Mouse (Mus musculus) c-Kit-negative CD71-positive TER-119-positive erythroid progenitor cells, embryonic 14.5 days (primary cell): ENCODE measurements around the gene Vezf1.
"Not testable (repeated sequence)": the region's sequence is repeated elsewhere in the genome, so short reads cannot be mapped to it uniquely, and the experiment has no call there.

ENCODE experiments used
- DNase-seq: peaks from one replicate; pipeline ENCODE4 v3.0.0-alpha.2; 2013; ENCODE audit warnings: low read depth, low spot score

The Vezf1 gene

DNA sequence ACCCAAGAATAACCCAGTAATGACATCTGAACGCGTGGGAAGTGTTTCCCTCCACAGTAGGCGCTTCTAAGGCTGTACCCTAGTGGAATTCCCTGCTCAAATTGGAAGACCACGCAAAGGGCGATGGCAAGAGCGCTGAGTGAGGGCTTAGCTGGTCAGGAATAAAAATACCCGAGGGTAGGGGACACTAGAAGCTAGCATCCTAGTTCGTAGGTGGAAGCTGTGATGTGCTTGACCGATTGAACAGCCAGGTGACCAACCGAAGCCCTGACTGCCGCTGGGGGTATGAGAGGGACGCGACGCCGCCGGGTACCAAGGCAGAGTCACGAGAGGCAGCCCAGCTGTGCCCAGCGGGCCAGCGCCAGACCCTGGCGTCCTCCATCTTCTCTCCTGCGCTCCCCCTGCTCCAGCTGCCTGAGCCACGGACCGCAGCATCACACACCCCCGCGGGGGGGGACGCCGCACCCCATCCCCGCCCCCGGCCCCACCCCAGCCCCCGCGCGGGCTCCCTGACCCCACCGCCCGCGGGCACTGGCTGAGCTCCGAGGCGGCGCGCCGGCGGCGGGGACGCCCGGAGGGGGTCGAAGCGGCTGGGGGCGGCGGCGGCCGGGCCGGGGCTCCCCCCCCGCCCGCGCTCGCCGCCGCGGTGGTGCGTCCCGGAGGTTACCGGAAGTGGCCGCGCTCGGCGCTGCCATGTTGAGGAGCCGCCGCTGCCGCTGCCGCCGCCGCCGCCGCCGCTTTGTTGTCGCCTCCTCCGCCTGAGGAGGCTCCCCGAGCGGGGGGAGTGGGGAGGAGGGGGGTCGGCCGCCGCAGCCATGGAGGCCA lies at the start of gene Vezf1:
Gene Vezf1 (plus strand): TSS at position 694 of the 825 bp plus-strand sequence.
- peak; percentile 70 for DNase-seq

GRCm38 (mm10) chr11:88023933-88024332 lies 44.1 kb upstream of the Vezf1 start:
- no peak for DNase-seq

DNA sequence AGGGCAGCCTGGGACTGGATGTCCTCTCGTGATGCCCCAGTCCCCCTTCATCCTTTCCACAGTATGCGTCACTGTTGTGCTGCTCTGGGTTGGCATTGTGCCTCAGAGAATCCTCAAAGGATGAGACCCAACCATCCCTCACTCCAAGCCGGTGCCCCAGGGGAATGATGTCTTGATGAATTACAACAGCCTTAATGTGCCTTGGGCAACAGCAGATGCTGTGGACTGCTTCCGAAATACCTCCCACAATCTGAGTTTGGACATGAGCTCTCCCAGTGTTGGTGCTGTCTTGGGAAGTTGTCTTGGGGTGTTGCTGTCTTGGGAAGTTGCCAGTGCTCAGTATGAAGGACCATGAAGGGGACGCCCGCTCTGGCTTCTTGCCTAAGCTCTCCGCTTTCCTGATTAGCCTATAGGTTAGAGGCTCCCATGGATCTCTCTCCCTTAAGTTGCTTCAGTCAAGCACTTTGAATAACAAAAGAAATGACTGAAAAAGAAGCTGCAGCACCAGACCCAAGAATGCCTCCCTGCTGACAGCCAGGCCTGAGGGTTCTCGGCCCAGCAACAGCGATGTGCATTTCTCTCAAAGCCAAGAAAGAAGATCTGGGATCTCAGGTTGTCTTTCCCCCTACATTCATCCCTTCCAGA lies 40.6 kb upstream of the Vezf1 start:
- no peak for DNase-seq

DNA sequence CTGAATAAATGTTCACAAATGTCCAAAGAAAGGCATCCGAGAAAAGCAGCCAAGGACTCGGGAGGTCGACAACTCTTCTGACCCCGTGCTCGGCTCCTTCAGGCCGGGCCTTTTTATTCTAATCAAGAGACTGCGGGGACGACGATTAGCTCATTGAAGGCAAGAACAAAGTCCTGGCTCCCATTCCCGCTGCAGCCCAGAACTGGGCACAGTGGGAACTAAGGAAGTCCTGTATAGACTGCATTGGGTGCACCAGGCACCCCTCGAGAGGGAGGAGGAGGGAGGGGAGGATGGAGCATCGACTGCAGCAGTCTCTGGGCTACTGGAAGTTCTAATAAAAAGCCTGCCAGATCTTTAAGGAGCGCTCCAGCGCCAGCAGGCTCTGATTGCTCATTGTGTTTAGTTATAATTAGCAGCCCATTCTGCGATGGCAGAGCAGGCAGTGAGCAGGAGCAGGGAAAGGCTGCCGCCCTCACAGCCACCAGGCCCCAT lies 39.8 kb upstream of the Vezf1 start:
- no peak for DNase-seq

GRCm38 (mm10) chr11:88030219-88030618 lies 37.9 kb upstream of the Vezf1 start:
- no peak for DNase-seq

DNA sequence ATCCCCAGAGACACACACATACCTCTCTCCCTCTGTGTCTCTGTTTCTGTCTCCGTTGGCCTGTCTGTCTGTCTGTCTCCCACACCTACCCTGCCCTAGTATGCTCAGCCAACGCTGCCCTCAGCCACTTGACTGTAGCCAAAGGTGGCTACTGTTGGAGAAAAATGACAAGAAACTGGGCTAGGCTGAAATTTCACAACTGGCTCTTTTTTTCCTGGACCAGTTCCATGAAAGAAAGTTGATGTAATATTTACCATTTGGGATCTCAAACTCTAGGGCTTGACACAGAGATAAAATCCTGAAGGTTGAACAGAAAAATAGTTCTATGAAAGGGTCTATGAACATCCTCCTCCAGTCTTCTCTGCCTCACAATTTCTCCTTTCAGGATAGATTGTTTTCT lies 37.2 kb upstream of the Vezf1 start:
- no peak for DNase-seq

GRCm38 (mm10) chr11:88031753-88032152 lies 36.3 kb upstream of the Vezf1 start:
- no peak for DNase-seq

DNA sequence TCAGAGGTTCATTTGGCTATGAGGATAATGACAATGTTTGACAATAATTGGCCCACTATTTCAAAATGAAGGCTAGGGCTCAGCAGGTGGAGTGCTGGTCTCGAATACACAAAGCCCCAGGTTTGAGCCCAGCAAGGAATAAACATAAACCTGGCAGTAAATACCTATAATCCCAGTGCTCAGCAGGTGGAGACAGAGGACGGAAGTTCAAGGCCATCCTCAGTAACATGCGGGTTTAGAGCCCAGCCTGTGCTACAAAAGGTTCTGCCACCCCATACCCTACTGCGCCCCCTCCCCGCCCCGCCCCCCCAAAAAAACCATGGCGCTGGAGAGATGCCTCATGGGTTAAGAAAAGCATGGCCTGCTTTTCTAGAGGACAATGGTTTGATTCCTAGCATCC lies 32.1 kb upstream of the Vezf1 start:
- DNase-seq: no peak

DNA sequence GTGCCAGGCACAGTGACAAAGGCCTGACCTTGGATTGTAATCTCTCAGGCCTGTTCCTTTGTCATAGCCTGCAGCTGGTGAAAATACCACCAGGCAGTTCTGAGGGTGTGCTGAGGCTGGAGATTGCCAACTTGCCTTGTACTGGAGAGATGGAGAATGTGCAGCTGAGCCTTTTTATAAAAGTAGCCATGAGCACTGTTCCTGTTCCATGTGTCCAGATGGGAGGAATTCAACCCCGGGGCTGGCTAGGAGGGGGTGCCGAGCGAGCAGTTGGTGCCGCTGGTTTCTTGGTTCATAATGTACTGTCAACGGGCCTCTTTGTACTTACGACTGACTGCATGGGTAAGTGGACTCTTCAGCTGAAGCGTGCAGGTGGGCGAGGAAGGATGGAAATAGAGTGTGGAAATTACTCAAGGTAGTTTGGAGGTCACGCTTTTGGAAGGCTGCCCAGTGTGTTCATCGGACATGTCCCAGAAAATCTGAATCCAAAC lies 31.3 kb upstream of the Vezf1 start:
- DNase-seq: no peak

DNA sequence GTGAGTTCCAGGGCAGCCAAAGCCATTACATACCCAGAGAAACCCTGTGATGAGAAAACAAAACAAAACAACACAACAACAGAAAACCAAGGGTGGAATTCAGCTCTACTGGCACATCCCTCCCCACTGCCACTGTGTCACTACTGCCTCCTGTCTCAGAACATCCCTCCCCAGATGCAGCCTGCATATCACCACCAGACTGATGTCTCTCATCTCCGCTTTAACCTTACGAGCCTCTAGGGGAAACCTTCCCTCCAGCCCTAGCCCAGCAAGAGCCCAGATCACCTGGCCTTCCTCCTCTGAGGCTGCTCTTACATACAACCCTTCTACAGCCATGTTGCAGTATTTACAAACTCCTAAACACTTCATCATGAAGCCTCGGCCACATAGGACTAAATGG lies 30.7 kb upstream of the Vezf1 start:
- DNase-seq: no peak

DNA sequence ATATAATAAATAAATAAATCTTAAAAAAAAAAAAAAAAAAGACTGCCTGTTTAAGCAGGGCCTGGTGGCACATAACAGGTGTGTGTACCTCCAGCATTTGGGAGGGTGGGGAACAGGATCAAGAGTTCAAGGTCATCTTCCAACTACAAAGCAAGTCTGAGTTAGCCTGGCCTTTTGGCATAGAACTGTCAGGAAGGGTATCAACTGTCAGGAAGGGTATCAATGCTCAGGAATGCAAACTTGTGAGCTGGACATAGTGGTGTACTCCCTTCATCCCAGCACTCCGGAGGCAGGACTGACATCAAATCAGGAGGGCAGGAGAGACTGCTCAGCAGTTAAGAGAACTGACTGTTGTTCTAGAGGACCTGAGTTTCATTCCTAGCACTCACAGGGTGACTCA lies 29.0 kb upstream of the Vezf1 start:
- no peak for DNase-seq

- no peak for DNase-seq
These were observed 23.8 kb upstream of the Vezf1 start for GRCm38 (mm10) chr11:88044314-88044713.

GRCm38 (mm10) chr11:88045159-88045558 lies 22.9 kb upstream of the Vezf1 start:
- not testable (repeated sequence) for DNase-seq

DNA sequence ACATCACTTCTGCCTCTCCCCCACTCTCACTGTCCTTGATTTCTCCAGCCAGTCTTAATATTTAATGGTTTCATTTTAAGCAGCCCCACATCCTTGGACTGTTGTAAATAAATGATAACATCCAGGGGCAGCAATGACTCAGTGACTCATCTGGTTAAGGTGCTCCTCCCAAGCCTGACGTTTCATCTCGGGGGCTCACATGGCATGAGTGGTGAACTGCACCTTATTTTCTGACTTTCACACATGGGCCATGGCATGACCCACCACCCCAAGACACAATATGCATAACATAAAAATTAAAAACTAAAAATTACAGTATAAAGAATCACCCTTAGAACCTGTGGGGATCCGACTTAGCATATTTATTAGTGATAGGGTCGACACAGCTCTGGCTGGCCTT lies 22.2 kb upstream of the Vezf1 start:
- peak; percentile 61 for DNase-seq

DNA sequence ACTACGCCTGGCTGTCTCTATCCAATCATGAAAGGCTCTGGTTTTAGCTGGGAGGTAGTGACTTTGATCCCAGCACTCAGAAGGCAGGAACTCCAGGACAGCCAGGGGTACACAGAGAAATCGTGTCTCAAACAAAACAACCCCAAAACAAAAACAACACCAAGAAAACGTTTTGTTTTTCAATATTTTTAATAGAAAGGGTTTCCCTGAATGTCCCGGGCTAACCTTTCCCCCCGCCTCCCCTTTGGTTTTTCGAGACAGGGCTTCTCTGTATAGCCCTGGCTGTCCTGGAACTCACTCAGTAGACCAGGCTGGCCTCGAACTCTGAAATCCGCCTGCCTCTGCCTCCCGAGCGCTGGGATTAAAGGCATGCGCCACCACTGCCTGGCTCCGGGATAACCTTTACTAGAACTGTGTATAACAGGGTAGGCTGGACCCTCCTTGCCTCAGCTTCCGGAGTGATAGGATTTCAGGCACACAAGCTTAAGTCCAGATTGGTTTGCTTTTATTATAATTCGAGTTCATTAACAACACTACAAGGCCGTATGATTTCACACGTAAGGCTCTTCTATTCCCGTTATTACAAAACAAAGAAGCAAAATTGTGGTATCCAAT lies 21.6 kb upstream of the Vezf1 start:
- DNase-seq: peak; percentile 50

DNA sequence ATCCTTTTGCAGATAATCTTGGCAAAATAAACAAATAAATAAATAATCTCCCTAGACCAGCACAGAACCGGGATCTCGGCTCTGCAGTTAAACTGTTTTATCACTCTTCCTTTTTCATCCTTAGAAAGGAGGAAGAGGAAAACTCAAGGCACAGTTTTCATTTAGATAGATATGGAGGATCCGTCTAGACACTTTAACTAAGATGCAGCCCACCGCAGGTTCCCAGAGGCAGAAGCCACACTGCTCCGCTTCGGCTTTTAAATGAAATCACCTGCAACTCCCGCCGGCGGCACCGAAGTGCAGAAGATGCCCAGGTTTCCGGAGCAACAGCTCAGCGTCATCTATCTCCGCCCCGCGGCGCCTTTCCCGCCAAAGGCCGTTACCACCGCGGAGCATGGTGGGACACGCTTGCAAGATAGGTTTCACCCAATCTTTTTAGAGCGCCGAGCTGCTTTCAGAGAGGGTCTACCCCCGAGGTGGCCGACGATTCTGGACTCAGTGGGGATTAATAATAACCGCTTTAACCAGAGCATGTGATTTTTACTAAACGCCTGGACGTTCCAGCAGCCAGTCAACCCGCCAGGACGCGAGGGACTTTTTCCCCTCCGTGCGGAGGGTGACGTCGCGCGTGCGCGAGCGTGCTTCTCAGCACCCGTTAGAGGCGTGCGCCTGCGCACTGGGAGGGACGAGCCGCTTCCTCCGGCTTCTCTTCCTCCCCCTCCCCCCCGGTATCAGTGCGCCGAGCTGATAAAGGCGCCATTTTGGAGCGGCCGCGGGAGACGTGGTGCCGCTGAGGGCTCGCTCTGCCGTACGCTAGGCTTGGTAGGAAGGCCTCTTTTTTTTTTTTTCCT lies 20.9 kb upstream of the Vezf1 start, which contains the start of gene Srsf1:
Gene Srsf1 (plus strand): TSS at position 430 of the 851 bp plus-strand sequence.
- DNase-seq: peak; percentile 95

- peak; percentile 29 for DNase-seq
These were observed 20.1 kb upstream of the Vezf1 start for GRCm38 (mm10) chr11:88047871-88048531.

- DNase-seq: peak; percentile 44
These were observed 19.0 kb upstream of the Vezf1 start for GRCm38 (mm10) chr11:88048961-88049670.

- DNase-seq: no peak
These were observed 18.3 kb upstream of the Vezf1 start for GRCm38 (mm10) chr11:88049732-88050131.

DNA sequence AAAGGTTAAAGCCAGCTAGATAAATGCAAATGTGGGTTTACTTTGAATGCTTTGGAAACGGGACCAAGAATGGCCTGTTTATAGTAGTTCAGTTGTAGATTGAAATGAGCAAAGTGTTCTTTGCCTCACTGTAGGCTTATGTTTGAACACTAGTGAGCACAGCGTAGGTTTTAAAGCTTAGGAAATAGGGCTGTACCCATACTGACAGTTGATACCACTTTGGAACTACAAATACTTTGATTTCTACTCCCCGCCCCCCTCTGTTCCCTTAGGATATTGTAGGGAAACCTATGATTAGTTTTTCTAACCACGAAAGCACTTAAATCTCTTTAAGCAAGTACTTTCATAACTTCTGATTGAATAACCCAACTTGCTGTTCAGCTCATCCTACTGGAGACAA lies 15.4 kb upstream of the Vezf1 start:
- no peak for DNase-seq
